Mouse (Mus musculus): ENCODE data around the gene Krtap13. TPM values are rescaled to one million over a fixed set of nuclear protein-coding genes. Genes with fewer than 3 reads are reported as not detected.
A peak's percentile ranks its signal among the peaks of the same experiment; 100 is the strongest.
"Not testable (repeated sequence)": the region's sequence is repeated elsewhere in the genome, so short reads cannot be mapped to it uniquely, and the experiment has no call there.

Krtap13 gene
- total RNA-seq (2021), result not detected
- long read RNA-seq, experiment 1, result 0 reads
- long read RNA-seq, experiment 2, result 0 reads

- DNase-seq; intact Hi-C loops (cut with DNase I); H3K27ac ChIP-seq; H3K4me3 ChIP-seq: not testable (repeated sequence)
These were observed at the start of gene Krtap13 for GRCm38 (mm10) chr16:88751535-88751934. TSS of gene Krtap13 (minus strand) at chr16:88751635.

DNA sequence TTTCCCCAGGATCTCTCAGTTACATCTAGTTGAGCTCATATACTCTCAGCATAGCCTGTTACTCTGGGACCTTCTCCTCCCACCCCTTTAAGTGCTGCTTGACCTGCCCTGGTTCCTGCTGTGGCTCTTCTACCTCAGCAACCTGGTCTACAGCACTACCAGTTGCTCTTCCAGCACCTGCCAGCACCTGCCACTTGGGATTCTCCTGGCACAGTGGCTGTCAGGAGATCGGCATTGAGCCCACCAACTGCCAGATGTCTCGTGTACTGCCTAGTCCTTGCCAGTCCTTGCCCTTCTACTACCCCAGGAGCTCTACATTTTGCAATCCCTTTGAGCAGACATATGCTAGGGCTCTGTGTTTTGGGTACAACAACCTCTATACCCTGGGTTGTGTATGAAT is 35.4 kb upstream of the Krtap13 start:
- no peak for TF ChIP-seq CTCF (IDR thresholded peaks at IDR 0.05)
- no peak for DNase-seq
- Histone ChIP-seq H3K27ac (no peak overlapping the region), H3K4me3 (no peak overlapping the region)
- intact Hi-C loops (cut with DNase I), result no loop called here

DNA sequence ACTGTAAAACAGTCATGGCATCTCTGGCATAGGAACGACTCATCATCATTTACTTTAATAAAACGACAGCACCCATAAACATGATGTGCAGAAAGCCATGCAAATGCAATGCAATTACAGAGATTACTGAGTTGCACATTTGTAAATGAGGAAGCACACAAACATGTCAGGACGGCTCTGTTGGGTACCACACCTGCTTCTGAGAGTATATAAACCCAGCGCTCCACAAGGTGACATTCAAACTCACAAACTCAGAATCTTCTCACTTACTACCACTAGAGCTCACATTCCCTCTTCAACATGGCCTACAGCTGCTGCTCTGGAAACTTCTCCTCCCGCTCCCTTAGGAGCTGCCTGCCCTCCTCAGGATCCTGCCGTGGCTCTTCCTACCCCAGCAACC is 26.2 kb upstream of the Krtap13 start, which contains the start of gene Gm5965:
Gm5965 (plus strand) TSS at position 301 of the 400 bp plus-strand sequence.
- intact Hi-C loops (cut with DNase I), result no loop called here
- no peak within 1 kb of the TSS for H3K27ac ChIP-seq
- no peak for DNase-seq
- TF ChIP-seq CTCF (IDR thresholded peaks at IDR 0.05), result no peak
- no peak within 1 kb of the TSS for H3K4me3 ChIP-seq

GRCm38 (mm10) chr16:88774106-88774505 is 22.7 kb upstream of the Krtap13 start, which contains the start of gene 2310057N15Rik:
TSS of gene 2310057N15Rik (minus strand) at chr16:88774206.
- Histone ChIP-seq H3K27ac (no peak within 1 kb of the TSS), H3K4me3 (no peak within 1 kb of the TSS)
- no peak for TF ChIP-seq CTCF (IDR thresholded peaks at IDR 0.05)
- intact Hi-C loops (cut with DNase I), result no loop called here
- no peak for DNase-seq

DNA sequence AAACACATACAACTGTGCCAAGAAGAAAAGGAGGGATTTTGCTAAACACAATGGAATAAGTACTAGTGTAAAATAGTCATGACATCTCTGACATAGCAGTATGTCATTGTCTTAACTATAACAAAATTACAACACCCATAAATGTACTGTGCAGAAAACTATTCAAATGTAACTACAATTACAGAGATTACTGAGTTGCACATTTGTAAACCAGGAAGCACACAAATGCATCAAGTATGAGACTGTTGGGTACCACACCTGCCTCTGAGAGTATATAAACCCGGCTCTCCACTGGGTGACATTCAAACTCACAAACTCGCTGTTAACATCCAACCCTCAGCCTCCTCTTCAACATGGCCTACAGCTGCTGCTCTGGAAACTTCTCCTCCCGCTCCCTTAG is 7.1 kb upstream of the Krtap13 start, which contains the start of gene 2310034C09Rik:
2310034C09Rik (plus strand) TSS at position 301 of the 400 bp plus-strand sequence.
- DNase-seq; H3K4me3 ChIP-seq; H3K27ac ChIP-seq; intact Hi-C loops (cut with DNase I): not testable (repeated sequence)

DNA sequence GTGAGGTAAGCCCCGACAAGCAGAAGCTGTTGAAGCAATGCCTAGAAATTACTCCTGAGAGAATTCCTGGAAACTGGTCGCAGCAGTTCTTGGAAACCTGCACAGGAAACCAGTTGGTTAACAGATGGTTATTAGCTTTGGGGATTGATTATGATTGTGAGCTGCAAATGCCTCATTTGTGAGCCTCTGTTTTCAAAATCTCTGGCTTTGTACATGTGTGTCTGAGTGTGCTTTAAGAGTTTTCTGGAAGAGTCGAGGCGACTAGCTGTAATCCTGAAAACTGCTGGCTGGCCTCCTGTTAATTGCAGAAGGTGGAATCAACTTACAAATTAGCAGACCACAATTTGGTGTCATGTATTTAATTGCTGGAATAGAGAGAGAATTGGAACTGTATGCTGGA is 3.5 kb downstream of the Krtap13 start:
- intact Hi-C loops (cut with DNase I), result no loop called here
- Histone ChIP-seq H3K27ac (no peak overlapping the region), H3K4me3 (no peak overlapping the region)
- TF ChIP-seq CTCF (IDR thresholded peaks at IDR 0.05), result no peak
- no peak for DNase-seq

DNA sequence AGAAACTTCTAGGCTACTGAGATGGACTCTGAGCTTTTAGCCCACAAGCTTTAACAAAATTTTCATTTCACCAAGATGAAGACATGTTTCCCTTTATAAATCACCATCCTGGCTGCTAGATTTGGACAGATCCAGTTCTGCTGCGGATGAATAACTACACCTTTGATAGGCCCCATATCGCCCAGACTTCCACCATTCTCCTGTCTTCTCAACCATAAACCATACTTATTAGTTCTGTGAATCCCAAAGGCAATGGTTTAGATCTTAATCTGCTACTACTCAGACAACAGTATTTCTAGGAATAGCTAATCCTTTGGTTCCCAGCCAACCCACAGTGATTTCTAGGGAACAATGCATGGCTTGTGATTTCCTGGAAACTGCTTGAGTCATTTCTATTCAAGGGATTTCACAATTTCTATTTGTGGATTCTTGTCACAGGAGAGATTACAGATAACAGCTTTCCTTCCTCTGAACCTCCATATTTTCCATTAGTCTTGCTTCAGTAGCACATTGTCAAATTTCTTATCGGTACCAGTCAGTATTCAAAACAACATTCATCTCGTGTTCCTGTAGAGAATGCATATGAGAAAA is 6.6 kb downstream of the Krtap13 start:
- no peak overlapping the region for H3K4me3 ChIP-seq
- DNase-seq, result no peak
- H3K27ac ChIP-seq, result no peak overlapping the region
- TF ChIP-seq CTCF (IDR thresholded peaks at IDR 0.05), result no peak
- intact Hi-C loops (cut with DNase I), result no loop called here

DNA sequence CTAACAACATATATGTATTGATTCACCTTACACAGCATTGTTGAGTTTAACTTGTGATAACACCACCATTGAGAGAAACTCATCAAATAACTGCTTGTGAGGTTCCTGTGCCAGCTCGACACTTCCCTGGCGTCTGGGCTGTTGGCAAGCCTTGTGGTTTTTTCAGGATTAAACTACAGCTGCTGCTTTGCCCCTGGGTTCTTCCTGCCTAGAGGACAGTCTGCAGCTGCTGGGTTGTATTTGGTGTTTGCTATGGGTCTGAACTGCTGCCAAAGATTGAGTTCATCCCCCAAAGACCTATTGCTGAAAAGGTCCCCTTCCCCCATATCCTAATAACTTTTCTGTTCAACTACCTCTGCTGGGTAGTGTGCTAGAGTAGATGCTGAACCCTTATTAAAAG is 16.0 kb downstream of the Krtap13 start:
- Histone ChIP-seq H3K27ac (no peak overlapping the region), H3K4me3 (no peak overlapping the region)
- intact Hi-C loops (cut with DNase I), result no loop called here
- no peak for TF ChIP-seq CTCF (IDR thresholded peaks at IDR 0.05)
- DNase-seq, result no peak

DNA sequence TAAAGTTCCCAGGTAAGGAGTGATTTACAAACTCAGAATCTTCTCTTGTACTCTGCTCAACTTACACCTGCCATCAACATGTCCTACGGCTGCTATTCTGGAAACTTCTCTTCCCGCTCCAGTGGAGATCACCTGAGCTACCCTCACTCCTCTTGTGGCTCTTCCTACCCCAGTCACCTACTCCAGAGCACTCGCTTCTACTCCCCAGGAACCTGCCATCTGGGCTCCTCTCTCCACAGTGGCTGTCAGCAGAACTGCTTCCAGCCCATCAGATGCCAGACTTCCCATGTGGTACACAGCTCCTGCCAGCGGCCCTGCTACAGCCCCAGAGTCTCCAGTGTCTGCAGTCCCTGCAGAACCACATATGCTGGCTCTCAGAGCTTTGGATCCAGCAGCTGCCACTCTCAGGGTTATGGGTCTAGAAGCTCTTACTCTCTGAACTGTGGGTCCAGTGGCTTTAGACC is 22.6 kb downstream of the Krtap13 start, which contains the start of gene Krtap13-1:
Krtap13-1 (plus strand) TSS at position 51 of the 464 bp plus-strand sequence.
- TF ChIP-seq CTCF (IDR thresholded peaks at IDR 0.05), result no peak
- peak; percentile 65 for DNase-seq
- no peak within 1 kb of the TSS for H3K27ac ChIP-seq
- H3K4me3 ChIP-seq, result no peak within 1 kb of the TSS
- intact Hi-C loops (cut with DNase I), result no loop called here

DNA sequence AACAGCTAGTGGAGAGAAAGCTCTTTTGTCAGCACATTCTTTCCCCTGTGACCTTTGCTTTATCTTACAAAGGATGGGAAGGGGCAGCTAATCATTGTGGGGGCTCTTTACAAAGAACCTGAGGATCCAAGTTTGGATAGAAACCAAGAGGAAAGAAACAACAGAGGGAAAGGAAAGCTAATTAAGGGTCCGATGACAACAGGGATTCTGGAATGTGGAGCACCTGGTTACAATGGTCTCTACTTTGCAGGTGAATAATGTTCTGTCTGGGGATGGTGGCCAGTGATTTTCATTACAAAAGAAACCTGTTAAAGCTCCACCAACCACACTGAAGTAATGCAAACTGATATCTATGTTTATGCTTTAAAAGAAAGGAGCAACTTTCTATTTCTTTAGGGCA is 31.4 kb downstream of the Krtap13 start:
- TF ChIP-seq CTCF (IDR thresholded peaks at IDR 0.05), result no peak
- no peak overlapping the region for H3K27ac ChIP-seq

GRCm38 (mm10) chr16:88716549-88716948 is 34.9 kb downstream of the Krtap13 start:
- intact Hi-C loops (cut with DNase I), result loop anchor here (10.0 kb wide), 1 partner anchor 108 kb away; the partner anchor contains the start of genes Krtap14 and Krtap15
- H3K27ac ChIP-seq, result no peak overlapping the region
- no peak overlapping the region for H3K4me3 ChIP-seq
- no peak for TF ChIP-seq CTCF (IDR thresholded peaks at IDR 0.05)
- no peak for DNase-seq

More for the DNA sequence above, 31.4 kb downstream of the Krtap13 start:
- H3K4me3 ChIP-seq, result no peak overlapping the region
- DNase-seq, result no peak
- intact Hi-C loops (cut with DNase I), result no loop called here

DNA sequence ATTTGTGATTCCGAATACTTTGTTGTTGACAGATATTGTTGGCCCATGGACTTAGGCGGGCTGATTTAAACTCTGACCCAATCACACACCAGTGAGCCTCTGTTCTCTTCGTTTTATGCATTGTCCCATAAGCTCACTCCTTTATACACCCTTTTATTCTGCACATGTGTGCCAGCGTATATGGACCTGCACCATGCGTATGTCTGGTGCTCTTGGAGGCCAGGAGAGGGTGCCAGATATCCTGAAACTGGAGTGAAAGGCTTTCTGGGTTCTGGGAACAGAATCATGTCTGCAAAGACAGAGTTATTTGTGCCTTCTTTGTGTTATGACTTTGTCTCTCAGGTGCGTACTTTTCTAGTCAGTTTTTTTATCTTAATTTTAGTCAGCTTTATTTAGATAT is 40.2 kb downstream of the Krtap13 start:
- H3K4me3 ChIP-seq, result no peak overlapping the region
- TF ChIP-seq CTCF (IDR thresholded peaks at IDR 0.05), result peak; percentile 17; the same call in 1 of the 2 replicates
- no peak for DNase-seq
- intact Hi-C loops (cut with DNase I), result loop anchor here (5.0 to 10.0 kb wide), 2 partner anchors 114 to 124 kb away; partner anchors contain the start of genes Krtap14 and Krtap15
- H3K27ac ChIP-seq, result no peak overlapping the region

DNA sequence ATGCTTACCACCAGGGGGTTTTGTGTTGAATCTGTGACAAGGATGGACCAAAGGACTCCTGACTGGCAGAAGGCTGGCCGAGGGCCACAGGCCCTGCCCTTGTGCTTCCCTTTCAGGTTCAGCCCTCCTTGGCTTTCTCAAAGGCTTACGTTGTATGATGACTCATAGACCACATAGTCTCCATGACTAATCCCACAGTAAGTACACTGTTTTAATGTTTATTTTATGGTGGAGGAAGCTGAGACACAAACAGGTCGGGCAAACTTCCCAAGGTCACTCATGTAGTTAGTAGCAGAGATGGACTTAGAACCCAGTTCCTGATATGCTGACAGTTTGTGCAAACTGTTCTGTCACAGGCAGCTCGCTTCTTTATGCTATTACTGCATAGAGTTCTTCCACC is 40.7 kb downstream of the Krtap13 start:
- no peak overlapping the region for H3K4me3 ChIP-seq
- DNase-seq, result no peak
- TF ChIP-seq CTCF (IDR thresholded peaks at IDR 0.05), result no peak
- intact Hi-C loops (cut with DNase I), result loop anchor here (5.0 to 10.0 kb wide), 2 partner anchors 114 to 123 kb away; partner anchors contain the start of genes Krtap14 and Krtap15
- no peak overlapping the region for H3K27ac ChIP-seq
